Mouse (Mus musculus) kidney, adult 10 weeks (tissue): ENCODE data around the gene Acmsd. TPM values are rescaled to one million over a fixed set of nuclear protein-coding genes. Genes with fewer than 3 reads are reported as not detected.

Experiments
- polyA plus RNA-seq: library from polyadenylated mRNA; stranded (reverse); fragments of 350-450 nt; fragmentation: Illumina TruSeq; extraction: RNeasy Lipid Tissue Mini Kit (QIAGEN cat#74804); gene quantifications from one replicate; pipeline ENCODE4 v1.2.3, GENCODE M21; 2014; ENCODE audit warnings: low read depth, low replicate concordance

Acmsd gene
- polyA plus RNA-seq = 397 TPM

DNA sequence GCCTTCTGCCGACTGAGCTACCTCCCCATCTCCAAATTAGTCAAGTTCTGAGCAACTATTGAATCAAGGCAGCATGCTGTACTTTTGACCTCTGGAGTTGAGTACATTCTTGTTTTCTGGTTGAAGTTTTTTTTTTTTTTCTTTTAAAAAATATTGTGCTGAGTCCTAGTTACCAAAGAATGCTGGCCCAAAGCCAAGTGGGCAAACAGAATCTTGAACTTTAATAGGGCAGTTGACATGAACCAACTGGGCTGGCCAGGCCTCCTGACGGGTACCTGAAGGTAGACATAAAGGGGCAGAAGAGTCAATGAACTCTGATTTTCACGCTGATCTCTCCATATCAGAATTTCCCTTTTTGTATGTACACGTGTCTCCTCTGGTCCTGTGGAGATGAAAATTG lies at the start of gene Acmsd:
Gene Acmsd (plus strand): TSS at position 318 of the 400 bp plus-strand sequence.

GRCm38 (mm10) chr1:127679498-127680133 lies 49.6 kb upstream of the Acmsd start, which contains the start of gene Tmem163:
Tmem163 (minus strand) TSS chr1:127679548.

GRCm38 (mm10) chr1:127773803-127774500 lies 44.7 kb downstream of the Acmsd start, which contains the start of gene Ccnt2:
Ccnt2 (plus strand) TSS chr1:127774164.

Other genes with a start within 250 kb of the Acmsd start
- gene Tmem163, start 49.9 kb upstream of the Acmsd start, polyA plus RNA-seq = 0.65 TPM
- 31.9 TPM for gene Ccnt2, start 44.8 kb downstream of the Acmsd start, polyA plus RNA-seq
- gene Map3k19, start 125.6 kb downstream of the Acmsd start, polyA plus RNA-seq = not detected
- gene Rab3gap1, start 139.4 kb downstream of the Acmsd start, polyA plus RNA-seq = 58.1 TPM